Mouse (Mus musculus) neural tube, embryonic 12.5 days (tissue): ENCODE measurements around the gene C1qtnf9. TPM values are rescaled to one million over a fixed set of nuclear protein-coding genes. Genes with fewer than 3 reads are reported as not detected.
A peak's percentile ranks its signal among the peaks of the same experiment; 100 is the strongest.

Experiments used
- ATAC-seq: fragments of 200-750 bp; cut with Nextera tagmentation; 2 replicates; pipeline ENCODE4 v1.8.0; 2017; ENCODE audit warnings: low read depth, mild to moderate bottlenecking, moderate TSS enrichment, moderate library complexity; ENCODE audit not compliant: low FRiP score
- H3K27ac ChIP-seq: fragments of 300-500 bp; sonication (generic); 2 replicates; pipeline ENCODE4 v1.5.1; 2016
- H3K27me3 ChIP-seq: fragments of 300-500 bp; sonication (generic); replicated peaks from 2 replicates; pipeline ENCODE4 v1.6.1; 2016; ENCODE audit warnings: mild to moderate bottlenecking
- H3K36me3 ChIP-seq: fragments of 300-500 bp; sonication (generic); 2 replicates; pipeline ENCODE4 v1.6.1; 2016; ENCODE audit warnings: mild to moderate bottlenecking
- H3K4me1 ChIP-seq: fragments of 300-500 bp; sonication (generic); 2 replicates; pipeline ENCODE4 v1.6.1; 2016
- H3K4me2 ChIP-seq: fragments of 300-500 bp; sonication (generic); replicated peaks from 2 replicates; pipeline ENCODE4 v1.6.1; 2016; ENCODE audit warnings: mild to moderate bottlenecking
- H3K4me3 ChIP-seq: fragments of 300-500 bp; sonication (generic); 2 replicates; pipeline ENCODE4 v1.5.1; 2016
- H3K9ac ChIP-seq: fragments of 300-500 bp; sonication (generic); 2 replicates; pipeline ENCODE4 v1.6.1; 2016; ENCODE audit warnings: mild to moderate bottlenecking
- H3K9me3 ChIP-seq: fragments of 300-500 bp; sonication (generic); 2 replicates; pipeline ENCODE4 v1.6.1; 2016; ENCODE audit warnings: mild to moderate bottlenecking
- WGBS: fragments of 180-500 bp; shearing (Covaris S2); methylation state at CpG from one replicate; pipeline ENCODE4 v1.1.7; 2016; 5-methylcytosine and 5-hydroxymethylcytosine counted together
- polyA plus RNA-seq: library from polyadenylated mRNA; unstranded; fragments of >200 nt; fragmentation: Nextera tagmentation; extraction: Ambion mirVana; gene quantifications from 2 replicates; pipeline ENCODE4 v1.2.1, GENCODE M21; 2016

The C1qtnf9 gene
- polyA plus RNA-seq = 0.27 and 0.33 TPM in 2 replicates

- Histone ChIP-seq H3K4me2 (no peak within 1 kb of the TSS), H3K36me3 (no peaks in the 10 kb centered on the region), H3K9ac (no peak within 1 kb of the TSS), H3K4me3 (no peak within 1 kb of the TSS), H3K27ac (no peak within 1 kb of the TSS), H3K9me3 (no peaks in the 10 kb centered on the region), H3K27me3 (no peaks in the 10 kb centered on the region), H3K4me1 (0 out of 2 replicates have a peak, but pooled peaks cover 2% of the 10 kb centered on the region)
- ATAC-seq = no peak
- 80% methylated on average over 4 of the region's 4 CpGs for WGBS
Observed at GRCm38 (mm10) chr14:60767884-60768283, at the start of gene C1qtnf9. C1qtnf9 (plus strand) TSS chr14:60768134.

- no peak overlapping the region for H3K4me3 ChIP-seq
- no peak overlapping the region for H3K27ac ChIP-seq
- H3K9ac ChIP-seq = no peak overlapping the region
- H3K27me3 ChIP-seq = no peaks in the 10 kb centered on the region
- H3K4me2 ChIP-seq = no peak overlapping the region
- no peaks in the 10 kb centered on the region for H3K4me1 ChIP-seq
- no peaks in the 10 kb centered on the region for H3K9me3 ChIP-seq
- no peak for ATAC-seq
- 74% methylated on average over 8 of the region's 8 CpGs for WGBS
- H3K36me3 ChIP-seq = no peaks in the 10 kb centered on the region
Observed at GRCm38 (mm10) chr14:60721304-60721703, 46.6 kb upstream of the C1qtnf9 start.

- Histone ChIP-seq H3K4me3 (no peak overlapping the region), H3K4me1 (no peaks in the 10 kb centered on the region), H3K36me3 (no peaks in the 10 kb centered on the region; the same call in 1 of the 2 replicates), H3K27ac (no peak overlapping the region), H3K4me2 (no peak overlapping the region), H3K9ac (no peak overlapping the region), H3K9me3 (no peaks in the 10 kb centered on the region), H3K27me3 (no peaks in the 10 kb centered on the region)
- 70% methylated on average over 3 of the region's 3 CpGs for WGBS
- no peak for ATAC-seq
Observed at GRCm38 (mm10) chr14:60721938-60722337, 46.0 kb upstream of the C1qtnf9 start.

GRCm38 (mm10) chr14:60726091-60726490 lies 41.8 kb upstream of the C1qtnf9 start:
- Histone ChIP-seq H3K9ac (no peak overlapping the region), H3K4me2 (no peak overlapping the region), H3K27ac (no peak overlapping the region), H3K4me3 (no peak overlapping the region), H3K27me3 (no peaks in the 10 kb centered on the region), H3K9me3 (no peaks in the 10 kb centered on the region), H3K4me1 (no peaks in the 10 kb centered on the region), H3K36me3 (peaks cover 11% of the 10 kb centered on the region)
- WGBS = 83% methylated on average over 6 of the region's 6 CpGs
- no peak for ATAC-seq

- no peak for ATAC-seq
Observed at GRCm38 (mm10) chr14:60727130-60727529, 40.8 kb upstream of the C1qtnf9 start.

GRCm38 (mm10) chr14:60732081-60732480 lies 35.9 kb upstream of the C1qtnf9 start:
- no peaks in the 10 kb centered on the region for H3K27me3 ChIP-seq
- no peaks in the 10 kb centered on the region for H3K9me3 ChIP-seq
- H3K36me3 ChIP-seq = peaks cover 11% of the 10 kb centered on the region
- no peak overlapping the region for H3K9ac ChIP-seq
- no peak for ATAC-seq
- H3K4me2 ChIP-seq = no peak overlapping the region
- H3K27ac ChIP-seq = no peak overlapping the region
- WGBS = 65% methylated on average over 6 of the region's 6 CpGs
- H3K4me3 ChIP-seq = no peak overlapping the region
- H3K4me1 ChIP-seq = peaks cover 24% of the 10 kb centered on the region

More at GRCm38 (mm10) chr14:60727130-60727529, 40.8 kb upstream of the C1qtnf9 start:
- H3K4me1 ChIP-seq = no peaks in the 10 kb centered on the region
- H3K27ac ChIP-seq = no peak overlapping the region
- H3K4me3 ChIP-seq = no peak overlapping the region
- WGBS = 84% methylated on average over 4 of the region's 4 CpGs
- H3K36me3 ChIP-seq = peaks cover 11% of the 10 kb centered on the region
- no peak overlapping the region for H3K4me2 ChIP-seq
- H3K27me3 ChIP-seq = no peaks in the 10 kb centered on the region
- H3K9me3 ChIP-seq = no peaks in the 10 kb centered on the region
- no peak overlapping the region for H3K9ac ChIP-seq

GRCm38 (mm10) chr14:60732787-60733186 lies 35.1 kb upstream of the C1qtnf9 start:
- Histone ChIP-seq H3K27me3 (no peaks in the 10 kb centered on the region), H3K9ac (no peak overlapping the region), H3K27ac (no peak overlapping the region), H3K9me3 (no peaks in the 10 kb centered on the region), H3K4me3 (no peak overlapping the region), H3K4me1 (peaks cover 28% of the 10 kb centered on the region), H3K36me3 (peaks cover 11% of the 10 kb centered on the region), H3K4me2 (peak overlapping the region; percentile 25)
- ATAC-seq = no peak
- 43% methylated on average over 16 of the region's 16 CpGs for WGBS

GRCm38 (mm10) chr14:60733706-60734105 lies 34.2 kb upstream of the C1qtnf9 start:
- WGBS = 71% methylated on average over 4 of the region's 4 CpGs
- no peaks in the 10 kb centered on the region for H3K27me3 ChIP-seq
- ATAC-seq = no peak
- no peak overlapping the region for H3K9ac ChIP-seq
- peaks cover 28% of the 10 kb centered on the region for H3K4me1 ChIP-seq
- no peak overlapping the region for H3K4me2 ChIP-seq
- no peak overlapping the region for H3K4me3 ChIP-seq
- peaks cover 11% of the 10 kb centered on the region for H3K36me3 ChIP-seq
- no peak overlapping the region for H3K27ac ChIP-seq
- no peaks in the 10 kb centered on the region for H3K9me3 ChIP-seq

GRCm38 (mm10) chr14:60735206-60735605 lies 32.7 kb upstream of the C1qtnf9 start:
- H3K9ac ChIP-seq = 0 out of 2 replicates have a peak overlapping the region, but pooled peaks have one; percentile 17
- H3K9me3 ChIP-seq = no peaks in the 10 kb centered on the region
- no peak overlapping the region for H3K4me2 ChIP-seq
- H3K27me3 ChIP-seq = no peaks in the 10 kb centered on the region
- 73% methylated on average over 5 of the region's 5 CpGs for WGBS
- ATAC-seq = no peak
- H3K36me3 ChIP-seq = no peaks in the 10 kb centered on the region
- H3K4me3 ChIP-seq = no peak overlapping the region
- H3K4me1 ChIP-seq = peaks cover 28% of the 10 kb centered on the region
- no peak overlapping the region for H3K27ac ChIP-seq

GRCm38 (mm10) chr14:60735848-60736547 lies 31.9 kb upstream of the C1qtnf9 start:
- Histone ChIP-seq H3K4me3 (no peak overlapping the region), H3K4me1 (peaks cover 28% of the 10 kb centered on the region), H3K4me2 (0 out of 2 replicates have a peak overlapping the region, but pooled peaks have one; percentile 18), H3K36me3 (no peaks in the 10 kb centered on the region), H3K27ac (0 out of 2 replicates have a peak overlapping the region, but pooled peaks have one; percentile 37), H3K27me3 (no peaks in the 10 kb centered on the region), H3K9ac (no peak overlapping the region), H3K9me3 (no peaks in the 10 kb centered on the region)
- 61% methylated on average over 13 of the region's 13 CpGs for WGBS
- ATAC-seq = no peak

GRCm38 (mm10) chr14:60736591-60737192 lies 31.2 kb upstream of the C1qtnf9 start:
- H3K4me2 ChIP-seq = peak overlapping the region; percentile 18; the same call in 1 of the 2 replicates
- H3K27ac ChIP-seq = peak overlapping the region; percentile 37; the same call in 1 of the 2 replicates
- no peaks in the 10 kb centered on the region for H3K36me3 ChIP-seq
- H3K27me3 ChIP-seq = no peaks in the 10 kb centered on the region
- no peaks in the 10 kb centered on the region for H3K9me3 ChIP-seq
- no peak overlapping the region for H3K9ac ChIP-seq
- no peak overlapping the region for H3K4me3 ChIP-seq
- ATAC-seq = 0 out of 2 replicates have a peak, but pooled peaks have one; percentile 10
- peaks cover 28% of the 10 kb centered on the region for H3K4me1 ChIP-seq
- 9% methylated on average over 4 of the region's 4 CpGs for WGBS

- no peak for ATAC-seq
- Histone ChIP-seq H3K9me3 (no peaks in the 10 kb centered on the region), H3K27ac (no peak overlapping the region), H3K4me3 (no peak overlapping the region), H3K4me1 (peaks cover 28% of the 10 kb centered on the region), H3K9ac (no peak overlapping the region), H3K36me3 (no peaks in the 10 kb centered on the region), H3K4me2 (peak overlapping the region; percentile 18; the same call in 1 of the 2 replicates), H3K27me3 (no peaks in the 10 kb centered on the region)
- WGBS = 23% methylated on average over 7 of the region's 7 CpGs
Observed at GRCm38 (mm10) chr14:60737202-60737611, 30.7 kb upstream of the C1qtnf9 start.
